Mouse (Mus musculus) frontal cortex, postnatal 10 days (tissue): ENCODE data around the gene Pi4ka.

Experiments
- DNase-seq, 2 experiments: peaks; one replicate each; pipeline ENCODE4 v3.0.0; 2022; ENCODE audit warnings: low spot score in 2 of 2, mixed read lengths in 1 of 2

Pi4ka gene

GRCm38 (mm10) chr16:17275721-17276120, 130.4 kb downstream of the Pi4ka start, which contains the start of gene Tmem191c:
Gene Tmem191c, plus strand, starts transcription at chr16:17276077.
- no peak for DNase-seq

- DNase-seq, result no peak
These were observed 134.3 kb downstream of the Pi4ka start for GRCm38 (mm10) chr16:17271856-17272255.

DNA sequence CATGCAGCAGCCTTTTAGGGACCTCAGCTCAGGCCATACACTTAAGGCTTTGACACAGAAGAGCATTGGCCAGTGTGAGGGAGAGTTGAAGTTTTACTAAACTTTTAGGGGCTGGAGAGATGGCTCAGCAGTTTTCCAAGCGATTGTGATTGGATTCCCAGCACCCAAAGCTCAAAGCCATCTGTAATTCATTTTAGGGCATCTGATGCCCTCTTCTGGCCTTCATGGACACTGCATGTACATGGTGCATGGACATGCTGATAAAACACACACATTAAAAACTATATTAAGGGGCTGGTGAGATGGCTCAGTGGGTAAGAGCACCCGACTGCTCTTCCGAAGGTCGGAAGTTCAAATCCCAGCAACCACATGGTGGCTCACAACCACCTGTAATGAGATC, 135.0 kb downstream of the Pi4ka start:
- no peak for DNase-seq

- DNase-seq, result no peak
These were observed 136.2 kb downstream of the Pi4ka start for GRCm38 (mm10) chr16:17269872-17270271.

DNA sequence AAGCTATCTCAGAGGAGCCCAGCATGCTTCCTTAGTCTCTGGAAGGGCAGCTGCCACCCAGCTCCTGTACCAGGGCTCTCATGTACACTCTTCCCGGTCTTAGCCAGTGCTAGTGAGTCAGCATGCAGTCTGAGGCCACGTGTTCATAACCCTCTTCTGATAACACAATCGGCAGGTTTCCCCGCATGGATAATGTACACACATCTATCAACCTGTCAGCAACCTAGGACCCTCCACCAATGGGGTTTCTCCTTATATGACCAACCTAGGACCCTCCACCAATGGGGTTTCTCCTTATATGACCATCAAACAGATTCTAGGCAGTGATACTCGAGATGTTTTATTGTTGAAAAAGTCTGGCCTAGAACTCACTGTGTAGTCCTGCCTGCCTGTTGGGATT, 138.2 kb downstream of the Pi4ka start:
- DNase-seq, result no peak

DNA sequence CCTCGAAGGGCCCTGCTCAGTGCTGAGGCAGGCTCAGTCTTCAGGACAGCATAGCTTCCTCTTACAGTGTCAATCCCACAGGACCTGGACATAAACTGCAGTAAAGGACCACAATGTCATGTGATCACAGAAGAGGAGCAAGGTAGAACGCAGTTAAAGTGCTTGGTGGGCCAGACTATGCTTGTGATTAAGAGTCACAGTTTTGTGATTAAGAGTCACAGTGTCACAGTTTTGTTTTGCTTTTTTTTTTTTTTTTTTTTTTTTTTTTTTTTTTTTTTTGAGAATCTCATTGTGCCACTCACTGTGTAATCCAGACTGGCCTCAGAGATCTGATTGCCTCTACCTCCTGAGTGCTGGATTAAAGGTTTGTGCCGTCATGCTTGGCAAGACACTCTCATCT, 140.0 kb downstream of the Pi4ka start:
- no peak for DNase-seq

DNA sequence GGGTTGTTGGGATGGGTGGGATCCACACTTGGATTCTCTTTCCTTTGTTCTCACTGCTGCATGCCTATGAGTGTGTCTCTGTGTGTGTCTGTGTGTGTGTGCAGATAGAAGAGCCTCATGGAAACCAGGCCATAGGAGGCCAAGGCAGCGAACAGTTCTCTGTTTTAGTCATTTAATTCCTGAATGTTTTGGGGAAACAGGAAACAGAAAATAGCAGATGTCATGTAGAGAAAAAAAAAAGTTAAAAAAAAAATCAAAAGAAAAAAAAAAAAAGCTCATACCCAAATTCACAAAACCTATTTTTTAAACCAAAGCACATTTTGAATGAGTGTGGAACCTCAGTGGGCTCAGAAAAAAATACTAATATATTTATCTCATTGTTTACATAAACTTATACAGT, 144.8 kb downstream of the Pi4ka start:
- no peak for DNase-seq

DNA sequence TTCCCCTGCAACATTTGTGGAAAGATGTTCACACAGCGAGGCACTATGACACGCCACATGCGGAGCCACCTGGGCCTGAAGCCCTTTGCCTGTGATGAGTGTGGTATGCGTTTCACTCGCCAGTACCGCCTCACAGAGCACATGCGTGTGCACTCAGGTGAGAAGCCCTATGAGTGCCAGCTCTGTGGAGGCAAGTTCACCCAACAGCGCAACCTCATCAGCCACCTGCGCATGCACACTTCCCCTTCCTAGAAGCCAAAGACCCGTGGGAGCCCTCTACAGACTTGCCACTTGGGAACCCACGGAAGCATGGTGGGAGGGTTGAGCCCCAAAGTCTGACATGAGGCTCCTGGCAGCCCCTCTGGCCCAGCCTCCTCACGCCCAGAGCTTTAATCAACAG, 147.2 kb downstream of the Pi4ka start:
- no peak for DNase-seq

DNA sequence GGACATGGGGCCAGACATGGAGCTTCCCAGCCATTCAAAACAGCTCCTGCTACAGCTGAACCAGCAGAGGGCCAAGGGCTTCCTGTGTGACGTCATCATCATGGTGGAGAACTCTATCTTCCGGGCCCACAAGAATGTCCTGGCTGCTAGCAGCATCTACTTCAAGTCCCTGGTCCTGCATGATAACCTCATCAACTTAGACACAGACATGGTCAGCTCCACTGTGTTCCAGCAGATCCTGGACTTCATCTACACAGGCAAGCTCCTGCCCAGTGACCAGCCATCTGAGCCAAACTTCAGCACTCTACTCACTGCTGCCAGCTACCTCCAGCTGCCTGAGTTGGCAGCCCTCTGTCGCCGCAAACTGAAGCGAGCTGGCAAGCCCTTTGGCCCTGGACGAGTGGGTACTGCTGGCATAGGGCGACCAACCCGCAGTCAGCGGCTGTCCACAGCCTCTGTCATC, 148.7 kb downstream of the Pi4ka start:
- no peak for DNase-seq

DNA sequence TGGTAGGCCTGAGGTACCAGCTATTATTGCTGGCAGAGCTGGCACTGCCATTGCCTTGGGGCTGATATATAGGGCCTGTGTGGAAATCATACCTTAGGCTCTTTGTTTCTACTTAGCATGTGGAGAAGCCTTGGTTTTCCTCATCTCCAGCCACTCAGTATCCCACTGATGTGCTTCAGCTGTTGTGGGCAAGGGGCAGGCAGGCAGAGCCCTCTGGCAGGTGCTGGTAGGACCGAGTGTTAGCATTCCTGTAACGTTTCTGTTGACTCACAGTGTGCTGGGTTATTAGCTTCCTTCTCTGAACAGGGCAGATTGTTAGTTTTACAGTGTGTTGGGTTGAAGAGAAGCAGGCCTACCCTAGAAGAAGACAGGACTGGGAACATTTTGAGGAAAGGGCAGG, 150.8 kb downstream of the Pi4ka start:
- no peak for DNase-seq

- DNase-seq, result no peak
These were observed 152.0 kb downstream of the Pi4ka start for GRCm38 (mm10) chr16:17254005-17254597.

DNA sequence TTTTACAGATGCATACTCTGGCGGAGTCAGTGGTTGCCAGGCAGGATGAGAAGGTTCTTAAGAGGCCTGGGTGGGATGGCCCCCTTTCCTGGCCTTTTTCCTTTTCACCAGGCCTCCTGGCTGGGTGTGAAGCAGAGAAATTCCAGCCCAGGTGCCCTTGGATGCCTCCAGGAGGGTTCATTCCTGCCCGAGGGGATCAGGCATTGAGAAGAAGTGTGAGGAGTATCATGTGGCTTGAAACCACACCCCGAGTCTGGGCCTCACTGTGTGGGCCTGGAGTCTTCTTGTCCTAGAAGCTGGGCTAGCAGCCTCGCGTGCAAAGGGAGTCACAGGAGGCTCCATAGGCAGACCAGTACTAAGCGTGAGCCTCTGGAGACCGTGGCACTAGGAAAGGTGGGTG, 153.3 kb downstream of the Pi4ka start:
- no peak for DNase-seq

DNA sequence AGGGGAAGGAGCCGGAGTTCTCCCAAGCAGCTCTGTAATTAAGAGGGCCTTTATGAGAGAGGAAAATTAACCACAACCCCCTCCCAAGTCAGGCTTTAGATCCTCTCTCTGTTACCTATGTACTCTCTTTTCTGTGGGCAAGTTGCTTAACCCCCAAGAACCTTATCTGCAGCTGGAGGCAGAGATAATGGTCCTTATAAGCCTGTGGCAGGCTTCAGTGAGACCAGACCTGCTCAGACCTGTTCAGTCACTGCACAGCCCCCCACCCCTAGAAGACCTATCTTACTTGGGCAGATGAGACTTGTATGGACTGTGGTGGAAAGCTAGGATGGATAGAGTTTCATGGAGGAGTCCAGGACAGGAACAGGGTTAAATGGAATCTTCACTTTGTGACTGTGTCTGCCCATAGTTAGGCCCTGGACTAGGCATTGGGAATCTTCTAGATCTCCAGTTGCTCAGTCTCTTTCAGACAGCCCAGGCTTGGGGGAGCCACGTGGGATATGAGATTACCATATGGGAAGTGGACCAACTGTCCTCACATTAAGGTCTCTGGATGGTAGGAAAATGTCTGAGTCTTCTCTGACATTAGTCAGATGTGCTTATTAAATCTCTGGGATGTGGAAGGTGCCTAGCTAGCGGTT, 153.9 kb downstream of the Pi4ka start:
- no peak for DNase-seq

DNA sequence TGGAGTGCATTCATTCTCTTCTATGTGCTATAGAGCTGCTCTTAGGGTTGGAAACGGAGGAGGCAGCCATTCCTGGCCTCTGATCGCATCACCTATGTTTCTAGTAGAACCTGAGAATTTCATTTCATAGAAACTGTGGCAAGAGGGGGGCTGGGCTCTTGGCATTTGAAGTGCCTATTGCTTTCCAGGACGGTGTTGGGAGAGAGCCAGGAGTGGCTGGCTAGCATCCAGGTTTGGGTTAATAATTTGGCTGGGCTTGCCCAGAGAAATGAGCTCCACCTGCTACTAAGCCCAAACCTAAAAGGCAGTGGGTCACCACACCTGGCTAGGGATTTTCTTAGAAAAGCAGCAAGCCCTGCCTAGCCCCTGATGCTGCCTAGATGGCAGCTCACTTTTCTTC, 154.6 kb downstream of the Pi4ka start:
- no peak for DNase-seq

DNA sequence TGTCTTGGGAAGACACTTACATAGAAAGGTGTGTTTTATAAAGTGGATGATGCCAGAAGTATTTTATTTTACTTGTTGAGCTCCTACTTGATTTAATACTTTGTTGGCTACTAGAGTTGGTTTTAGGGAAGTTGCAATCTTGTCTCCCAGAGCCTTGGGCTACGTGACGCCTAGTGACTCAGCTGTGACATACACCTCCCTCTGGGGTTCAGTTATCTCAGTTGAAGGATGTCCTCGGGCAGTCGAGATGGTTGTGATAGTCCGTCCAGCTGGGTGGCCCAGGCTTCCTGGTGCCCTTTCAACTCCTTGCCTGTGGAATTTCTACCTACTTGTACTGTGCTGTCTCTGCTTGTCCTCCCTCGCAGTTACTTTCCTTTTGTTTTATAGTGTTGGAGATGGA, 157.0 kb downstream of the Pi4ka start:
- no peak for DNase-seq

- DNase-seq, result no peak
These were observed 158.4 kb downstream of the Pi4ka start for GRCm38 (mm10) chr16:17247727-17248126.

- no peak for DNase-seq
These were observed 161.1 kb downstream of the Pi4ka start for GRCm38 (mm10) chr16:17244996-17245395.

- DNase-seq, result no peak
These were observed 162.4 kb downstream of the Pi4ka start for GRCm38 (mm10) chr16:17243731-17244130.

GRCm38 (mm10) chr16:17239409-17239808, 166.7 kb downstream of the Pi4ka start:
- no peak for DNase-seq

DNA sequence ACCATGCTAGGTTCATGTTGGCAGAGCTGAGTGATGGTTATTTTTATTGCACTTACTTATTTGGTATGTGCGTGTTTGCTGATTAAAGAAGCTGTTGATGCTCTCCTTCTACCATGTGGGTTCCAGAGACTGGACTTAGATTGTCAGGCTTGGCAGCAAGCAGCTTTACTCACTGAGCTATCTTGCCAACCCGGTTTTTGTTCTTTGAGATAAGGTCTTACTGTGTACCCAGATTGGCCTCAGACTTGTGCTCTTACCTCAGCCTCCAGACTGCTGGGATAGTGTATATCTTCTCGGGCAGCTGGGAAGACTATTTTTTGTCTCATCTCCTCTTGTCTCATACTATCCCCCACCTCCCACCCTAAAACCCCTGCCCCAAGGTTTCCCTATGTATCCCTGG, 168.5 kb downstream of the Pi4ka start:
- no peak for DNase-seq

DNA sequence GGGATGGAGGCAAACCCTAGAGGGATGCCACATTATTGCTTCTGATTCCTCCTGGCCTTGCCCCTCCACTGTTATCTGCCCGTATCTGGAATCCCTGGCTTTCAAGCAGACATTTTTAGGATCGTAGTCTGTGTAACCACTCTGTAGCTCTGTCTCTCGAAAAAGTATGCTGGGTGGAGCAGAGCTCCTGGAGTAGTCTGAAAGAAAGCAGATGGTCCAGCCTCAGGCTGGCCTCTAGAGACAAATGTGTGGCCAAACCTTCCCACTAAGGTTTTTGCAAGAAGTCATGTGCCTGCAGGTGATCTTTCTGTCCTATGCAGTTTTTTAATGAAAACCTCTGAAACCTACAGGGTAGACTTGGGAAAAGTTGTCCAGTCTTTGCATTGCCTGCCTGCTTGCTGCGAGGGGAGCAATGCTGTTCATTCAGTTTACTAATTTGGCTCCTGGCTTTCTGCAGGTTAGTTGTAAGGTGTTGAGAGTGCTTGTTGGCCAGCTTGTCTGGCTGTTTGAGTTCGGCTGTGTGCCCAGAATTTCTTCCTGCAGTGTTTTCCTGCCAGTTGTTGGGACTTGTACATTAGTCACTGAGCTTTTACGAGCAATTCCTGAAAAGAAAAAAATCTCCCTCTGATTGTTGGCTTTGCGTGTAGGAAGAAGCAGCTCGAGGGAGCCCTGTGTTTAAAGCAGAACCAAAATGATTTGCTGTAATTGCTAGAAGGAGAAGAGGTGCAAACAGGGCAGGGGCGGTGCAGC, 171.0 kb downstream of the Pi4ka start:
- no peak for DNase-seq

GRCm38 (mm10) chr16:17234499-17234895, 171.6 kb downstream of the Pi4ka start:
- DNase-seq, result no peak
